Mouse (Mus musculus): ENCODE measurements around the gene Hdac9.

DNA sequence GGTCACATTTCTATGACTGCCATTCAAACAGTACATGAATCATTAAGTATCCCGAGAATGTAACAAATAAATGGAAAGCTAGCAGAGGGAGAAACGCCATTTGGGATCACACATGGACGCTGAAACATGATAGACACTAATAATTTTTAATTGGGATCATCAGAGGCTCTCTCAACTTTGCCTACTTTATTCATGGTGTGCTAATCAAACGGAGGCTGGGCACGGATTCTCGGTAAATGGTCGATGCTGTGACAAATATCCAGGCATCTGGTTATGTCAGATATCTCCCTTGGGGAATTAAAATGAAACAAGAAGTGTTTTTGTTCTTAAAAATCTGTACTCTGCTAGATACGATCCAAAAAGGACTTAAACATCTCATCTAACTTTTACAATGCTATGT is 418.6 kb downstream of the Hdac9 start:
- no peak for TF ChIP-seq CTCF (IDR thresholded peaks at IDR 0.05 in 2 of 3, conservative IDR thresholded peaks at IDR 0.05 in 1 of 3; ENCODE audit: control insufficient read depth in 1 of 3, insufficient read depth in 1 of 3, low read depth in 2 of 3, low read length in 3 of 3, poor library complexity in 1 of 3, severe bottlenecking in 1 of 3)
- no peak for TF ChIP-seq ZNF384 (IDR thresholded peaks at IDR 0.05; ENCODE audit: low read depth, low read length)
- no peak for TF ChIP-seq HCFC1 (IDR thresholded peaks at IDR 0.05; ENCODE audit: low read depth, low read length)
- TF ChIP-seq POLR2A (IDR thresholded peaks at IDR 0.05; ENCODE audit: control insufficient read depth in 1 of 2, insufficient read depth in 1 of 2, low read depth in 1 of 2, low read length in 2 of 2, poor library complexity in 1 of 2) = no peak
- no peak for TF ChIP-seq CHD2 (IDR thresholded peaks at IDR 0.05; ENCODE audit: low read length)
- TF ChIP-seq GABPA (IDR thresholded peaks at IDR 0.05; ENCODE audit: low read depth, low read length) = no peak
- no peak for TF ChIP-seq MAX (IDR thresholded peaks at IDR 0.05; ENCODE audit: low read length)
- TF ChIP-seq EP300 (IDR thresholded peaks at IDR 0.05; ENCODE audit: low read depth in 1 of 2, low read length in 2 of 2) = no peak
- no peak for TF ChIP-seq ZC3H11A (IDR thresholded peaks at IDR 0.05; ENCODE audit: low read depth, low read length)
- TF ChIP-seq POLR2AphosphoS5 (IDR thresholded peaks at IDR 0.05; ENCODE audit: borderline replicate concordance, low read depth, low read length) = no peak
- no peak for TF ChIP-seq TCF12 (IDR thresholded peaks at IDR 0.05; ENCODE audit: low read depth, low read length)
